Mouse (Mus musculus) hindbrain, embryonic 13.5 days (tissue): Measurements from ENCODE around the gene Frrs1. TPM values are rescaled to one million over a fixed set of nuclear protein-coding genes. Genes with fewer than 3 reads are reported as not detected.

Experiments
- ATAC-seq: fragments of 200-750 bp; cut with Nextera tagmentation; 2 replicates; pipeline ENCODE4 v1.8.0; 2017; ENCODE audit warnings: moderate TSS enrichment; ENCODE audit not compliant: low FRiP score
- H3K27ac ChIP-seq: fragments of 300-500 bp; sonication (generic); 2 replicates; pipeline ENCODE4 v1.5.1; 2015; ENCODE audit warnings: inconsistent platforms, mild to moderate bottlenecking, moderate library complexity
- H3K27me3 ChIP-seq: fragments of 300-500 bp; sonication (generic); 2 replicates; pipeline ENCODE4 v1.6.1; 2015; ENCODE audit warnings: mild to moderate bottlenecking, inconsistent platforms
- H3K36me3 ChIP-seq: fragments of 300-500 bp; sonication (generic); 2 replicates; pipeline ENCODE4 v1.6.1; 2015; ENCODE audit warnings: mild to moderate bottlenecking, inconsistent platforms
- H3K4me1 ChIP-seq: fragments of 300-500 bp; sonication (generic); replicated peaks from 2 replicates; pipeline ENCODE4 v1.6.1; 2015; ENCODE audit warnings: inconsistent platforms
- H3K4me2 ChIP-seq: fragments of 300-500 bp; sonication (generic); 2 replicates; pipeline ENCODE4 v1.6.1; 2015; ENCODE audit warnings: inconsistent platforms, mild to moderate bottlenecking, moderate library complexity
- H3K4me3 ChIP-seq: fragments of 300-500 bp; sonication (generic); 2 replicates; pipeline ENCODE4 v1.5.1; 2015; ENCODE audit warnings: mild to moderate bottlenecking, inconsistent platforms
- H3K9ac ChIP-seq: fragments of 300-500 bp; sonication (generic); 2 replicates; pipeline ENCODE4 v1.6.1; 2015; ENCODE audit warnings: mild to moderate bottlenecking, inconsistent platforms
- H3K9me3 ChIP-seq: fragments of 300-500 bp; sonication (generic); 2 replicates; pipeline ENCODE4 v1.6.1; 2016; ENCODE audit warnings: inconsistent platforms
- WGBS: fragments of 180-500 bp; shearing (Covaris S2); methylation state at CpG from one replicate; pipeline ENCODE4 v1.1.7; 2015; 5-methylcytosine and 5-hydroxymethylcytosine counted together
- polyA plus RNA-seq: library from polyadenylated mRNA; unstranded; fragments of >200 nt; fragmentation: Nextera tagmentation; extraction: Ambion mirVana; gene quantifications from 2 replicates; pipeline ENCODE4 v1.2.1, GENCODE M21; 2015

The Frrs1 gene
- polyA plus RNA-seq, 1 experiment from 2014 or later: 3.9 TPM

DNA sequence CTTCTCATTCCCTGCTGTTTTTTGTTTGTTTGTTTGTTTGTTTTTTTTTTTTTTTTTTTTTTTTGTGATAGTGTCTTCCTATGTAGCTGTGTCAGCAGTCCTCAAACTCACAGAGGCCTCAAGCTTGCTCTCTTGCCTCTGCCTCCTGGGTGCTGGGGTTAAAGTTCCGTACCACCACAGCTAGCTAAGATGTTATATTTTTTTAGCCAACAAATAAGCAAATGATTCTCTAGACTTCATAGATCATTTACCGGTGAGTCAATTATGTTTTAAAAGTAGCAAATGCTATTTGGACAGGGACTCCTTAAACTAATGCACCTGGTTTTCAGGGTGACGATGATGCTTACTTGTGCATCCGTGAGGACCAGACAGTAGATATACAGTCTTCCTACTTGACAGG lies 31.3 kb downstream of the Frrs1 start:
- Histone ChIP-seq H3K27ac (no peak overlapping the region), H3K4me1 (peaks cover 9% of the 10 kb centered on the region), H3K9me3 (no peaks in the 10 kb centered on the region), H3K4me3 (no peak overlapping the region), H3K27me3 (no peaks in the 10 kb centered on the region), H3K36me3 (no peaks in the 10 kb centered on the region), H3K9ac (no peak overlapping the region), H3K4me2 (no peak overlapping the region)
- no peak for ATAC-seq
- 97% methylated on average over 4 of the region's 4 CpGs for WGBS

DNA sequence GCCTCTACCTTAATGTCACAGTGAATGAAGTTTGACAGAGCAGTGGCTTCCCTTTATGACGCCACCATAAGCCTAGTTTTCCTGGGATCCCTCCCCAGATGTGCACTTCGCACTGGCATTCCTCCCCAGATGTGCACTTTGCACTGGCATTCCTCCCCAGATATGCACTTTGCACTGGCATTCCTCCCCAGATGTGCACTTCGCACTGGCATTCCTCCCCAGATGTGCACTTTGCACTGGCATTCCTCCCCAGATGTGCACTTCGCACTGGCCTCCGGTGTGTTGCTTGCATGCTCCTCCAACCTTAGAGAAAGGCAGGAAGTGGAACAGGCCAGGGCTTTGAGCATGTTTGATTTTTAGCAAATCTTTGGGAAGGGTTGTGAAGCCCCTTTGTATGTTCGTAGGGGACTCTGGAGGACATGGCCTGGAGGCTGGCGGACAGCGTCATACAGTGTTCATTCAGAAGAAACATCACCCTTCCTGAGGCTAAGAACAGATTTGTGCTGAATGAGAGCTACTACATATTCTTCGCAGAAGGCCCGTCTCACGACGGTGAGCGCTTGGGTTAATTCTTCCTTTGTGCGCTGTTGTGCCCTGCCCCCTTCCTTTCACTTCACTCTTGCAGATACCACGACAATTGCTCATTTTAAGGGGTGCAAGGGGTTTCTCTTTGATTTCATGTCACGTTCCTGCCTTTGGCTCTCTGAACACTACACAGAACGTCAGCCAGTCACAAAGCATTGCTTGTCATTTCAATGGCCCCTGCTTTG lies 32.4 kb downstream of the Frrs1 start:
- peak; percentile 68 for ATAC-seq
- H3K27ac ChIP-seq: no peak overlapping the region
- no peaks in the 10 kb centered on the region for H3K27me3 ChIP-seq
- H3K4me3 ChIP-seq: no peak overlapping the region
- H3K4me1 ChIP-seq: peaks cover 9% of the 10 kb centered on the region
- no peak overlapping the region for H3K4me2 ChIP-seq
- H3K36me3 ChIP-seq: no peaks in the 10 kb centered on the region
- WGBS: 62% methylated on average over 17 of the region's 17 CpGs
- no peaks in the 10 kb centered on the region for H3K9me3 ChIP-seq
- no peak overlapping the region for H3K9ac ChIP-seq

DNA sequence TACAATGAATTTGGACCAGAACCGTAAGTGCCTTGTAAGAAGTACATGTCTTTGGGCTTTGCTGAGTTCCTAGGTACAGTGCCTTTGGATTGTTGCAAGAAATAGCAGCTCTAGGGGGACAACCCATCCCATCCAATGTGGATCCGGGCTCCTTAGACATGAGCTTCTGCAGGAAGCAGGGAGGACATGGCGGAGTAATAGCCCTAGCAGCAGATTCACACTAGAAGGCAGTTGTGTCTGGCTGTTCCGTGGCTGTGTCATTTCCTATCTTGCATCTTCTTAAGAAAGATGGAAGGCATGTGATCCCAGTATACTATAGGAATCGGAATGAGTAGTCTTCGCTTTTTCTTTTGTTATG lies 32.9 kb downstream of the Frrs1 start:
- no peak overlapping the region for H3K4me2 ChIP-seq
- WGBS: 81% methylated on average over 6 of the region's 6 CpGs
- peak; percentile 43; the same call in 1 of the 2 replicates for ATAC-seq

DNA sequence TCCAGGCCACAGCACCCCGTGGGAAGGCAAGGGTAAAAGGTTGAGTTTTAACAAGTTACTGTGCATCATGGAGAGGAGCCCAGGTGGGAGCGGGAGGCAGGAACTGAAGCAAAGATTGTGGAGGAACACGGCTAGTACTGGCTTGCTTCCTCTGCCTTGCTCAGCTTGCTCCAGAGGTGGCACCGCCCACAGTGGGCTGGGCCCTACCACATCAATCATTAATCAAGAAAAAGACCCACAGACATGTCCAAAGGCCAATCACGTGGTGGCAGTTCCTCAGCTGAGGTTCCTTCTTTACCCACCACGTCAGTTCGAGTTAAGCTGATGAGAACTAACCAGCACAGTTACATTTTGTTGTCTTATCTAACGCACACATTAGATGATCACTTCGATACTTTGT lies 33.6 kb downstream of the Frrs1 start:
- WGBS: 83% methylated on average over 9 of the region's 9 CpGs
- no peak overlapping the region for H3K27ac ChIP-seq
- no peak for ATAC-seq
- no peaks in the 10 kb centered on the region for H3K27me3 ChIP-seq
- peaks cover 9% of the 10 kb centered on the region for H3K4me1 ChIP-seq
- no peaks in the 10 kb centered on the region for H3K36me3 ChIP-seq
- H3K4me3 ChIP-seq: no peak overlapping the region
- no peaks in the 10 kb centered on the region for H3K9me3 ChIP-seq
- H3K9ac ChIP-seq: no peak overlapping the region
- H3K4me2 ChIP-seq: no peak overlapping the region

More for the DNA sequence above, 32.9 kb downstream of the Frrs1 start:
- Histone ChIP-seq H3K27me3 (no peaks in the 10 kb centered on the region), H3K4me1 (peaks cover 9% of the 10 kb centered on the region), H3K27ac (no peak overlapping the region), H3K4me3 (no peak overlapping the region), H3K9ac (no peak overlapping the region), H3K9me3 (no peaks in the 10 kb centered on the region), H3K36me3 (no peaks in the 10 kb centered on the region)

DNA sequence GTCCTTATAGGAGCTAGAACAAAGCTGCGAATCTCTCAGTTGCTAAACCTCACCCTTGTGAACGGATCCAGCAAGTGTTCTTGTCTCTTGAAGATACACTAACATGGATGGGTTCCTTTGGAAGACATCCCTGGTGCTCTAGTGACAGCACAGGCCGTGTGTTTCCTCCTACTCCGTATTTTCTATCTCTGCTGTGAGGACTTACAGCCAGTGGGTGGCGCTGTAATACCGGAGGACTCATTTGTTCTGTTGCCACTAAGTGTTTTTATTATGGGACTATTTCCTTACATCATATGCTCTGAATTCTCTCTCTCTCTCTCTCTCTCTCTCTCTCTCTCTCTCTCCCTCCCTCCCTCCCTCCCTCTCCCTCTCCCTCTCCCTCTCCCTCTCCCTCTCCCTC lies 44.9 kb downstream of the Frrs1 start:
- Histone ChIP-seq H3K4me3 (no peak overlapping the region), H3K27ac (no peak overlapping the region), H3K9me3 (no peaks in the 10 kb centered on the region), H3K27me3 (no peaks in the 10 kb centered on the region), H3K9ac (no peak overlapping the region), H3K4me2 (no peak overlapping the region), H3K36me3 (no peaks in the 10 kb centered on the region), H3K4me1 (0 out of 2 replicates have a peak, but pooled peaks cover 3% of the 10 kb centered on the region)
- 21% methylated on average over 6 of the region's 6 CpGs for WGBS
- ATAC-seq: peak; percentile 80

DNA sequence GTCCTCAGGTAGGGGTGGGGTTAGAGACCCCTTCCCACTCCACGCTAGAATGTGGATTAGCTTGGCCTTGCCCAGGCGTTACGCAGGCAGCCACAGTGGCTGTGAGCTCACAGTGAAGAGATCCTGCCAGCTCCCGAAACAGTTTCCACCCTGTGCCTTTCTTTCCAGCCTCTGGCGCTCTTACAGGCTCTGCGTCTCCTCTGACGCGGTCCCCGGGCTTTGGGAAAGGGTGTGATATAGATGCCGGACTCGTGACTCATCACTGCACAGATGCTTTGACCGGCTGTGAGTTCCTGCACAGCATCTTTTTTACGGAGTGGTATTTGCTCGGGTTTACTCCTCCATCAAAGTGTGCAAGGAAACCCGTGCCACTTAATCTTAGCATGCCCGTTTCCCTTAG lies 46.6 kb downstream of the Frrs1 start:
- no peaks in the 10 kb centered on the region for H3K9me3 ChIP-seq
- H3K9ac ChIP-seq: no peak overlapping the region
- ATAC-seq: no peak
- no peak overlapping the region for H3K4me3 ChIP-seq
- H3K36me3 ChIP-seq: no peaks in the 10 kb centered on the region
- H3K27me3 ChIP-seq: no peaks in the 10 kb centered on the region
- WGBS: 85% methylated on average over 16 of the region's 16 CpGs
- 0 out of 2 replicates have a peak, but pooled peaks cover 3% of the 10 kb centered on the region for H3K4me1 ChIP-seq
- H3K27ac ChIP-seq: no peak overlapping the region
- no peak overlapping the region for H3K4me2 ChIP-seq

DNA sequence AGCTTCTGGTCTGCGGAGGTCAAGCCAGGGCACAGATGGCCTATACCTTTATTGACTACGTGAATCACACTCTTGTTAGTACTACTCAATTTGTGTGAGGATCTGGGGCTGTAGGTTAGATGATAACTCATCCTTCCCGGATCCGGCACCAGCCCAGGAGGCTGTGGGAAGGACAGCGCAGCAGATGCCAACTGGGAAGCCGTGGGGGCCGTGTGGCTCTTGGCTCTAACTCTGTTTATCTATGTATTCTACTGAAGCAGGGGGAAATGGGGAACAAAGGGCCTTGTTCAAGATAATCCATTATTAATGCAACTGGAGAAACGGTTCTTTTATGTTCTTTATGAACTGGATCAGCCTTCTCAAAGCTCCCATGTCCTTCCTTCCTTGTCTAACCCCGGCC lies 47.3 kb downstream of the Frrs1 start:
- 59% methylated on average over 9 of the region's 9 CpGs for WGBS
- Histone ChIP-seq H3K9me3 (no peaks in the 10 kb centered on the region), H3K4me2 (no peak overlapping the region), H3K27me3 (no peaks in the 10 kb centered on the region), H3K9ac (no peak overlapping the region), H3K4me1 (0 out of 2 replicates have a peak, but pooled peaks cover 3% of the 10 kb centered on the region), H3K4me3 (no peak overlapping the region), H3K36me3 (no peaks in the 10 kb centered on the region), H3K27ac (no peak overlapping the region)
- ATAC-seq: no peak

DNA sequence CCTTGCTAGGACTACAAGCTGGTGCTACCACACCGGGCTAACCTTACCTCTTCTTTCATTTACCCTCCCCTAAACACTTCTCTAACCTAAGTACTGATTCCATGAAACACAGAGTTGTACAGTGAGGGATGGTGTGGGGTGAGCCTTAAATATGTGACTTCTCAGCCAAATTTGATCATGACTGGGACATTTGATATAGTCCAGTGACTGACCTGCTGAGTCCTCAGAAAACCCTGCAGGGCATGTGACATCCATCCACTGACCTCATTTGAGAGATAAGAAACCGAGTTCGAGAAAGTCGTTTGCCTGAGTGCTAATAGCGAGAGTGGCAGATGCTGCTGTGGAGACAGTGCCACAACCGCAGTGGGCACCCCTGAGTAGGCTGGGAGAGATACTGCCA lies 55.1 kb downstream of the Frrs1 start:
- no peak for ATAC-seq
- 91% methylated on average over 6 of the region's 6 CpGs for WGBS
- H3K9ac ChIP-seq: no peak overlapping the region

DNA sequence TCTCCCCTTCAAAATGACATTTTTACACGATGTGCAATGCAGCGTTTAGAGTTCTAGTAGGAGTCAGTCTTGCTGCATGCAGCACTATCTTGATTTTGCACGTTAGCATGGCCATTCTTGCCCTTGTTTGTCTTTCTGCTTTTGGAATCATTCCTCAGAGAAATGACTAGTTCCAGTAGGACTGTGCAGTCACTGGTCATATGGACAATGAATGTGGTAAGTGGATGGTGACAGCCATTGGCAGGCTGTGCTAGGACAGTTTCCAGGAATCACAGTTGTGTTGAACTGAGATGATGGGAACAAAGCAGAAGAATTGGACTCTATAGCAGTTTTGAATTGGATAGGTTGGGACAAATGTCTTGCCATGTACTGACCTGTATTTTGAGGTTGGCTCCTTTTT lies 55.7 kb downstream of the Frrs1 start:
- Histone ChIP-seq H3K9me3 (no peaks in the 10 kb centered on the region), H3K4me3 (no peak overlapping the region), H3K27ac (no peak overlapping the region), H3K36me3 (no peaks in the 10 kb centered on the region), H3K4me1 (no peaks in the 10 kb centered on the region), H3K9ac (no peak overlapping the region), H3K4me2 (no peak overlapping the region), H3K27me3 (no peaks in the 10 kb centered on the region)
- ATAC-seq: no peak
- 84% methylated on average over 3 of the region's 3 CpGs for WGBS

More for the DNA sequence above, 55.1 kb downstream of the Frrs1 start:
- no peaks in the 10 kb centered on the region for H3K4me1 ChIP-seq
- no peaks in the 10 kb centered on the region for H3K9me3 ChIP-seq
- no peaks in the 10 kb centered on the region for H3K27me3 ChIP-seq
- no peak overlapping the region for H3K4me2 ChIP-seq
- H3K36me3 ChIP-seq: no peaks in the 10 kb centered on the region
- H3K27ac ChIP-seq: no peak overlapping the region
- H3K4me3 ChIP-seq: no peak overlapping the region

DNA sequence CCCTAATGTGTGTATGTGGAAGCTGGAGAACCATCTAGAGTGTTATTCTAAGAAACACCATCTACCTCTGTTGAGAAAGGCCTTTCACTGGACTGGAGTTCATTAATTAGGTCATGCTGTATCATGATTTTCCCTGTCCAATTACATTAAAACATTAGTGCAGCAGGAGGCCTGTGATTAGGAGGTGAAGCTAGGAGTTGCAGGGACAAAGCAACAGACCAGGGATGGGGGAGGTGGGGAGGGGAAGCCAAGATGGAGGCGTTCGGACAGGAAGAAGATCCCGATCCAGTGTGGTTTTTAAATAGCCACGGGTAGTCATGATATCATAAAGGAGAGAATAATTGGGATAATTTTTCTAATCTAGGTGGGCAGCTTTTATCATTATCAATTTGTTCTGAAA lies 57.8 kb downstream of the Frrs1 start:
- Histone ChIP-seq H3K4me1 (no peaks in the 10 kb centered on the region), H3K27ac (no peak overlapping the region), H3K9me3 (no peaks in the 10 kb centered on the region), H3K27me3 (no peaks in the 10 kb centered on the region), H3K4me2 (no peak overlapping the region), H3K36me3 (no peaks in the 10 kb centered on the region), H3K4me3 (no peak overlapping the region), H3K9ac (no peak overlapping the region)
- 93% methylated on average over 4 of the region's 4 CpGs for WGBS
- no peak for ATAC-seq

DNA sequence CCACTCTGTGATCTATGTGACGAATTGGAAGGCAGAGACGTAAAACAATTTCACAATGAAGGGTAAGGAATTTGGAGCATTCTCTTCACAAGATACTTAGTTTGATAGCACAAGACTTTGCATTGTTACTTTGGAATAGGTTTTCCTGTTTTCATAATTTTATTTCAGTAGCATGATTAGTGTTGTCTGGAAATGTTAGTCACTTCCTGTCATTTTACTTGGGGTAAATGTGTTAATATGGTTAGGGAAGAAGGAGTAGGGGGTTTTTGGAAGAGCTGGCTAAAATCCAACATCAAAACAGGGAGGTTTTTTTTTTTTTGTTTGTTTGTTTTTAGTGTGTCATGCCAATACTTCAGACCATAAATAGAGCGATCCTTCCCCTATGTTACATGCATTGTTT lies 62.3 kb downstream of the Frrs1 start:
- Histone ChIP-seq H3K9ac (no peak overlapping the region), H3K9me3 (no peaks in the 10 kb centered on the region), H3K4me2 (no peak overlapping the region), H3K27ac (no peak overlapping the region), H3K36me3 (no peaks in the 10 kb centered on the region), H3K4me3 (no peak overlapping the region), H3K4me1 (no peaks in the 10 kb centered on the region), H3K27me3 (no peaks in the 10 kb centered on the region)
- ATAC-seq: no peak
- WGBS: 86% methylated on average over 3 of the region's 3 CpGs

DNA sequence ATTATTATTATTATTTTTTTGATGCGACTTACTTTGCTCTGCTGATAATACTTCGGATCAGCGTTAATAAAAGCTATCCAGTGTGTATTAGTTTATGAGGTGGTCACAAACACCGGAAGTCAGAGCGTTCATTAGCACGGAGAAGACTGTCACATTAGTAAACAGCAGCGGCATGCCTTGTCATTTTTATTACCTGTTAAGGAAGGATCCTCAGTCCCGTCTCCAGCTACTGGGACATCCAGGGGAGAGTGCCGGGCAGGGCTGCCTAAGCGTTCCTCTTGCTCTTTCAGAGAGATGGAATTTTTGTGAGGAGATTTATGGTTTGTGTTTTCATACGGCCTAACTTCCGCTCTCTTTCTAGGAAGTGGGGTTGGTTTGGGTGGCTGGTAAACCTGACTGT lies 63.8 kb downstream of the Frrs1 start:
- no peak overlapping the region for H3K27ac ChIP-seq
- H3K36me3 ChIP-seq: no peaks in the 10 kb centered on the region
- H3K9ac ChIP-seq: no peak overlapping the region
- no peaks in the 10 kb centered on the region for H3K9me3 ChIP-seq
- no peak for ATAC-seq
- H3K27me3 ChIP-seq: no peaks in the 10 kb centered on the region
- WGBS: 88% methylated on average over 12 of the region's 12 CpGs
- no peaks in the 10 kb centered on the region for H3K4me1 ChIP-seq
- no peak overlapping the region for H3K4me2 ChIP-seq
- no peak overlapping the region for H3K4me3 ChIP-seq

DNA sequence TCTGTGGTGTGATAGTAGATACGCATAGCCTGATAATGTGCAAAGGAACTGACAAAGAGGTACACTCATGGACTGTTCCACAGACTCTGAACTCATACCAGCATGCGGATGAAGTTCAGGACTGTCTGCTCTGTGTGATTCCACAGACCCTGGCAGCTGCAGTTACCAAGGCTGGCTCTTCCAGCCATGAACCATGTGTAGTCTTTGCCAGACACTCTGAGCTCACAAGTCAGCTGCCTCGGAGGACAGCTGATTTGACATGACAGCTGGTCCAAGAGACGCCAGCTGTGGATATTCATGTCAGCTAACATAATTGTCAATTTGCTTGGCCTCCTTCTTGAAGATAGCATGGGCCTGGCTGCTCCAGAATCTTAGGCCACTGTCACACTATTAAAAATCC lies 69.7 kb downstream of the Frrs1 start:
- H3K4me1 ChIP-seq: no peaks in the 10 kb centered on the region
- H3K27me3 ChIP-seq: no peaks in the 10 kb centered on the region
- ATAC-seq: no peak
- H3K27ac ChIP-seq: no peak overlapping the region
- WGBS: 83% methylated on average over 4 of the region's 4 CpGs
- no peak overlapping the region for H3K4me3 ChIP-seq
- H3K4me2 ChIP-seq: no peak overlapping the region
- no peaks in the 10 kb centered on the region for H3K9me3 ChIP-seq
- no peaks in the 10 kb centered on the region for H3K36me3 ChIP-seq
- H3K9ac ChIP-seq: no peak overlapping the region
